Mouse (Mus musculus) cerebellum, postnatal 36 days (tissue): ENCODE results near the gene Acod1.

Source experiments
- DNase-seq, 2 experiments: peaks; one replicate each; pipeline ENCODE4 v3.0.0; 2021 to 2022; ENCODE audit warnings: mixed read lengths in 2 of 2

The Acod1 gene

GRCm38 (mm10) chr14:103102731-103103335, 56.1 kb downstream of the Acod1 start:
- DNase-seq, result no peak
